Mouse (Mus musculus): ENCODE data around the gene Gdpd2. TPM values are rescaled to one million over a fixed set of nuclear protein-coding genes. Genes with fewer than 3 reads are reported as not detected.

The Gdpd2 gene
- polyA plus RNA-seq (2014; fragmentation: Illumina TruSeq; extraction: RNeasy Lipid Tissue Mini Kit (QIAGEN cat#74804); ENCODE audit: low read depth, low replicate concordance): not detected

DNA sequence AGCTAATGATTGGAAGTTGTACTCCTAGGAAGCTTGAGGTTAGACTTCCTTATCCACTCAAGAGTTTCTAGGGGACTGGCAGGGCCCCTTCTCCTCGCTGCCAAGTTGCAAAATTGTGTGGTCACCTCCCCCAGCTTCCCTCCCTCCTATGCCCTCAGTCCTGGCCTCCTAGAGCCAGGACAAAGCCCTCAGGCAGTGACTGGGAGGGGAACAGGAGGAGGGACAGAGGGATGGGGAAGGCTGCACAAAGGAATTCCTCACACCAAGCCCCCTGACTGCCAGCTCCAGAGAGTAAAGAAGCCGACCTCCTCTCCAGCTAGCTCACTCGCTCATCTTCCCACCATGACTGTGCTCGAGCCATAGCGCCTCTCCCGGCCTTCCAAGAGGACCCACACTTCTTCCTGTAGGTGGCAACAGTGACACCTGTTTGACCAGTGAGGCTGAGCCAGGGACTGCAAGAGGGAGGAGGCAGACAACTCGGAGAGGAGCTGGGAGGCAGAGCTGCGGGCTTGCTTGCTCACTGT is at the start of gene Gdpd2:
Gdpd2 (plus strand) TSS at position 209 of the 524 bp plus-strand sequence.

DNA sequence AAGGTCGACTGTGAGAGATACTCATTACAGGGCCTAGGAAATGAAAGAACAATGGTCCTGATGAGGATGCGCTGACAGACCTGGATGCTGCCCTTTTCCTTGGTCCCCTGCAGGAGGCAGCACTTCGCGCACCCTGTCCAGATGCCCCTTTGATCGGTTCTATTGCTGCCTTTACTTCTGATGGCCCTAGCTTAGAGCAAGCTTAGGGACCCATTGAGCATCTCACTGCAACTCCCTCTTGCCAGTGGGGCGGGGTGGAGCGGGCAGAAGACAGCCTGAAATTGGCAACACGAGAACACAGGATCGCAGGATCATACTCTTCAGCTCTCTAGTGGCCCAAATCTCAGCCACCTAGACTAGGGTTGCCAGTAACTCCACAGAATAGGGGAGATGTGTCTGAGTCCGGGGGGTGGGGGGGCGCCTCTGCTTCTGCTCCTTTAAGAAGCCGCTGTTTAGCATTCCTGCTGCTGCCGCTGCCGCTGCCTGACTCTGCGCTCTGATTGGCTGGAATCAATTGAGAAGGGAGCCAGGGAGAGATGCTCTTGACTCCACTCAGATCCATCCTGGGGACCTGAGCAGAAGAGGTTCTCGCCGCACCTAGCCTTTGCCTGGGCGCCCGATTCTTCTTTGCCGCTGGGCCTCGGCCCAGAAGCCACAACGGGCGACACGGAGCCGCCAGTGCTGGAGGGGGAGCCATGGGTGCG is 37.7 kb downstream of the Gdpd2 start, which contains the start of gene Dlg3:
Dlg3 (plus strand) TSS at position 542 of the 704 bp plus-strand sequence.

Other genes starting within 250 kb of the Gdpd2 start
- gene Igbp1, start 235.6 kb upstream of the Gdpd2 start, polyA plus RNA-seq (2014; fragmentation: Illumina TruSeq; extraction: RNeasy Lipid Tissue Mini Kit (QIAGEN cat#74804); ENCODE audit: low read depth, low replicate concordance): 59.5 TPM
- not detected for gene Dgat2l6, start 205.0 kb upstream of the Gdpd2 start, polyA plus RNA-seq (2014; fragmentation: Illumina TruSeq; extraction: RNeasy Lipid Tissue Mini Kit (QIAGEN cat#74804); ENCODE audit: low read depth, low replicate concordance)
- not detected for gene Awat1, start 157.6 kb upstream of the Gdpd2 start, polyA plus RNA-seq (2014; fragmentation: Illumina TruSeq; extraction: RNeasy Lipid Tissue Mini Kit (QIAGEN cat#74804); ENCODE audit: low read depth, low replicate concordance)
- not detected for gene P2ry4, start 135.0 kb upstream of the Gdpd2 start, polyA plus RNA-seq (2014; fragmentation: Illumina TruSeq; extraction: RNeasy Lipid Tissue Mini Kit (QIAGEN cat#74804); ENCODE audit: low read depth, low replicate concordance)
- not detected for gene Arr3, start 124.4 kb upstream of the Gdpd2 start, polyA plus RNA-seq (2014; fragmentation: Illumina TruSeq; extraction: RNeasy Lipid Tissue Mini Kit (QIAGEN cat#74804); ENCODE audit: low read depth, low replicate concordance)
- gene Kif4, start 104.1 kb upstream of the Gdpd2 start, polyA plus RNA-seq (2014; fragmentation: Illumina TruSeq; extraction: RNeasy Lipid Tissue Mini Kit (QIAGEN cat#74804); ENCODE audit: low read depth, low replicate concordance): 0.13 TPM
- gene Pdzd11, start 103.3 kb upstream of the Gdpd2 start, polyA plus RNA-seq (2014; fragmentation: Illumina TruSeq; extraction: RNeasy Lipid Tissue Mini Kit (QIAGEN cat#74804); ENCODE audit: low read depth, low replicate concordance): 33.0 TPM
- 6.0 TPM for gene Dlg3, start 37.8 kb downstream of the Gdpd2 start, polyA plus RNA-seq (2014; fragmentation: Illumina TruSeq; extraction: RNeasy Lipid Tissue Mini Kit (QIAGEN cat#74804); ENCODE audit: low read depth, low replicate concordance)

Data from heart, adult 10 weeks (tissue).